Mouse (Mus musculus): Measurements from ENCODE around the gene AI597479.

The AI597479 gene

DNA sequence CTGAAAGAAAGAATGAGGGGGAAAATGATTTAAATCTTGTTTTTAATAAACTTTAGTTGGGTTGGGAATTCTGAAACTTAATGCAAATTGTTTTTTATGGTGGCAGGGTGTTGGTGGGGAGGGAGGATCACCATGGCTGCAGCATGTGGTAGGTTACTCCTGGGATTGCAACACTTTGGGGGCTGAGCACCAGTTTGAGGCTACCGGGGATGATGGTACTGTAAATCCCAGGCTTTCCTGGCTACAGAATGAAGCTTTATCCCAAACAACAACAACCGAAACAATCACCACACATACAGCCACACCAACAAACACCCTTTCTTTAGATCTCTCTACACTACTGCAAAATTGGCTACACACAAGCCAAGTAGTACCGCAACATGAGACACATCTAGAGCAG lies 63.9 kb downstream of the AI597479 start:
- no peak for DNase-seq (ENCODE audit: low read depth)

DNA sequence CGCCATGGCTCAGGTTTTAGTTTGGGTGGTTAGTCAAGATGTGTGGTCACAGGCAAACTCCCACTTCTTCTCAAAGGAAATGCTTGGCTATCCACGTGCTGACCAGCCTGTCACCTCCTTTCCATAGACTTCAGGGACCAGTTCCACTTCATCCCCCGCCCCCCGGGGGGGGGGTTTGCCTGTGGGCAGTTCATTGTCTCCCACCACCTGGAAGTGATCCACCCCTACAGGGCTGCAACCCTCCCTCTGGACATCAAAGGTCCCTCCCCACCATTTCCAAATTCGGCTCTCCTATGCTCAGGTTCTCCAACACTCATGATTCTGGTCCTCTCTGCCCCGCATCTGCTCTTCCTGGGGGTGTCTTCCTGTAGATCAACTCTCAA lies 64.6 kb downstream of the AI597479 start:
- no peak for DNase-seq (ENCODE audit: low read depth)

DNA sequence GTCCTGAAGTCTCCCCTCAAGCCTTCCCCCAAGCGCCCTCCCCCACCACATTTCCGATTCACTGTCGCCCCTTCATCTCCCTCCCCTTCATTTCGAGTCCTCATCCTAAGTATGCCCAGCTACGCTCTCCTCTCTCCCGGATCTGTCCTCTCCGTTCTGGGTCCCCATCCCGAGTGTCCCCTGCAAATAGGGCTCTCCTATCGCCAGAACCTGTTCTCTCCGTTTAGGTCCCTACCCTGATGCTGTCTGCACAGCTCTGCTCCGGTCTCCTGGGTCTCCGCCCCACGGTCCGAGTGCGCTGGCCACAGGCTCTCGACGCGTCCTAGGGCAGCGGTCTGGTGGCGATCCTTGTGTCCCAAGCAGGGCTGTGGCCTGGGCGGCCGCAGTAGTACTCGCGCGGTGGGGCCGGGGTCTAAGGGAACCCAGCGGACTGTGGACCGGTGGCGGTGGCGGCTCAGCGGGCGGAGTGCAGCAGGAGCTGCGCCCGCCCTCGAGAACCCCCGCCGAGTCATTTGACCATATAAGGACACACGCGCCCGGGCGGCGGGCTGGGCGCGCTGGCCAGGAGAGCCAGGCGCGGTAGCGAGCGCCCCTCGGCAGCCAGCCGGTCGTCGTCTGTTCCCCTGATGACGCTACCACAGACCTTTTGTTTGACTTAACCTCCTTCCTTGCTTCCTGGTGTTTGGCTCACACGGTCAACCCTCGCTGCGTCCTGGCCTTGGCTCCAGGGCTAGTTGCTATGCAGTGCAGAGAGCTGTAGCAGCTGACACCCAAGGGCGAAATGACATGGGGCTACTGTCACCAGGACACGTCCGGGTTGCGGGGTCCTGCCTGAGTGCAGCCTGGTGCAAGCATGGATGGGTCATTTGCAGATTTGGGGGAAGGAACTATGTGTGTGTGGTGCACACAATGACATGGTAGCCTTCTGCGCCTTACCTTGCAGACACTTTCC lies 65.2 kb downstream of the AI597479 start:
- DNase-seq (ENCODE audit: low read depth) = no peak

DNA sequence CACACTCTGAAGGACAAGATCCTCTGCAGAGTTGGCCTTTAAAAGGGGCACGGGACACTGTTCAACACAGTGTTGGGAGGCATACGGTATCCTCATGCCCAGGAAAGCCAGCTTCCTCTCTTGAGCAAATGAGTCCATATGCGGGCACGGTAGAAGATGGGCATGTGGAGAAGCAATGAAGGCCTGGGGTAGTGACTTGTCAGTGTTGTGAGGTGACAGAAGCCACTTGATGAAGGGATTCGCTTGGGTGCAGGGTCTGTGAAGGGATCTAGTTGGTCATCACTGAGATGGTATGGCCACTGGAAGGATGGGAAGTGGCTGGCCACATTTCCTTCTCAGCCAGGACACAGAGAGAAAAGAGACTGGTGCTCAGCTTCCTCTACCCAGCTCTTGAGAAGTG lies 66.1 kb downstream of the AI597479 start:
- no peak for DNase-seq (ENCODE audit: low read depth)
